Mouse (Mus musculus) heart, embryonic 12.5 days (tissue): ENCODE data around the gene Glipr1l3. TPM values are rescaled to one million over a fixed set of nuclear protein-coding genes. Genes with fewer than 3 reads are reported as not detected.
"Not testable (repeated sequence)": the region's sequence is repeated elsewhere in the genome, so short reads cannot be mapped to it uniquely, and the experiment has no call there.

Experiments
- ATAC-seq: fragments of 200-750 bp; cut with Nextera tagmentation; 2 replicates; pipeline ENCODE4 v1.8.0; 2017; ENCODE audit warnings: moderate TSS enrichment, moderate library complexity; ENCODE audit not compliant: insufficient number of reproducible peaks, low FRiP score
- H3K27ac ChIP-seq: fragments of 300-500 bp; sonication (generic); 2 replicates; pipeline ENCODE4 v1.5.1; 2016; ENCODE audit warnings: mild to moderate bottlenecking, moderate library complexity; ENCODE audit not compliant: poor library complexity, severe bottlenecking
- H3K27me3 ChIP-seq: fragments of 300-500 bp; sonication (generic); replicated peaks from 2 replicates; pipeline ENCODE4 v1.6.1; 2016; ENCODE audit warnings: mild to moderate bottlenecking, moderate library complexity
- H3K36me3 ChIP-seq: fragments of 300-500 bp; sonication (generic); 2 replicates; pipeline ENCODE4 v1.6.1; 2016; ENCODE audit warnings: mild to moderate bottlenecking, moderate library complexity
- H3K4me1 ChIP-seq: fragments of 300-500 bp; sonication (generic); replicated peaks from 2 replicates; pipeline ENCODE4 v1.6.1; 2016; ENCODE audit warnings: mild to moderate bottlenecking
- H3K4me2 ChIP-seq: fragments of 300-500 bp; sonication (generic); 2 replicates; pipeline ENCODE4 v1.6.1; 2016; ENCODE audit warnings: mild to moderate bottlenecking, moderate library complexity
- H3K4me3 ChIP-seq: fragments of 300-500 bp; sonication (generic); 2 replicates; pipeline ENCODE4 v1.5.1; 2016; ENCODE audit warnings: mild to moderate bottlenecking
- H3K9ac ChIP-seq: fragments of 300-500 bp; sonication (generic); 2 replicates; pipeline ENCODE4 v1.6.1; 2016; ENCODE audit warnings: mild to moderate bottlenecking, moderate library complexity
- H3K9me3 ChIP-seq: fragments of 300-500 bp; sonication (generic); replicated peaks from 2 replicates; pipeline ENCODE4 v1.6.1; 2016; ENCODE audit warnings: mild to moderate bottlenecking, moderate library complexity
- WGBS: fragments of 180-500 bp; shearing (Covaris S2); methylation state at CpG from one replicate; pipeline ENCODE4 v1.1.7; 2016; 5-methylcytosine and 5-hydroxymethylcytosine counted together
- polyA plus RNA-seq: library from polyadenylated mRNA; unstranded; fragments of >200 nt; fragmentation: Nextera tagmentation; extraction: Ambion mirVana; gene quantifications from 2 replicates; pipeline ENCODE4 v1.2.1, GENCODE M21; 2016

Gene Glipr1l3
- polyA plus RNA-seq, result not detected in 2 replicates

GRCm38 (mm10) chr10:112159882-112160560, at the start of gene Glipr1l3:
TSS of gene Glipr1l3 (minus strand) at chr10:112160327.
- H3K27ac ChIP-seq, H3K9me3 ChIP-seq, H3K4me3 ChIP-seq, H3K27me3 ChIP-seq, H3K9ac ChIP-seq, H3K4me1 ChIP-seq, H3K36me3 ChIP-seq: not testable (repeated sequence)
- H3K4me2 ChIP-seq, result 0 out of 2 replicates have a peak within 1 kb of the TSS, but pooled peaks have one; percentile 19
- ATAC-seq, result 0 out of 2 replicates have a peak, but pooled peaks have one; percentile 48
- 29% methylated on average over 15 of the region's 15 CpGs for WGBS

GRCm38 (mm10) chr10:112203463-112203862, 43.3 kb upstream of the Glipr1l3 start:
- Histone ChIP-seq H3K9ac (no peak overlapping the region), H3K9me3 (no peaks in the 10 kb centered on the region), H3K27ac (no peak overlapping the region), H3K27me3 (no peaks in the 10 kb centered on the region), H3K36me3 (no peaks in the 10 kb centered on the region), H3K4me2 (no peak overlapping the region), H3K4me3 (no peak overlapping the region), H3K4me1 (no peaks in the 10 kb centered on the region)
- no peak for ATAC-seq
- 59% methylated on average over 2 of the region's 2 CpGs for WGBS

GRCm38 (mm10) chr10:112193919-112194318, 33.8 kb upstream of the Glipr1l3 start:
- not testable (repeated sequence) for H3K27ac ChIP-seq, H3K9ac ChIP-seq, H3K36me3 ChIP-seq, H3K27me3 ChIP-seq, H3K4me1 ChIP-seq, H3K4me2 ChIP-seq, H3K9me3 ChIP-seq, ATAC-seq, H3K4me3 ChIP-seq
- 65% methylated on average over 2 of the region's 2 CpGs for WGBS

GRCm38 (mm10) chr10:112177027-112177426, 16.9 kb upstream of the Glipr1l3 start:
- WGBS, result 31% methylated on average over 12 of the region's 13 CpGs
- not testable (repeated sequence) for H3K27me3 ChIP-seq, H3K27ac ChIP-seq, H3K4me2 ChIP-seq, ATAC-seq, H3K4me1 ChIP-seq, H3K9me3 ChIP-seq, H3K9ac ChIP-seq, H3K36me3 ChIP-seq, H3K4me3 ChIP-seq

- H3K27me3 ChIP-seq, result no peaks in the 10 kb centered on the region
- H3K9me3 ChIP-seq, result no peaks in the 10 kb centered on the region
- peak within 1 kb of the TSS; percentile 31 for H3K4me3 ChIP-seq
- 35% methylated on average over 4 of the region's 4 CpGs for WGBS
- no peaks in the 10 kb centered on the region for H3K4me1 ChIP-seq
- H3K4me2 ChIP-seq, result peak within 1 kb of the TSS; percentile 55
- 0 out of 2 replicates have a peak, but pooled peaks have one; percentile 48 for ATAC-seq
- H3K27ac ChIP-seq, result no peak within 1 kb of the TSS
- H3K36me3 ChIP-seq, result no peaks in the 10 kb centered on the region
- H3K9ac ChIP-seq, result no peak within 1 kb of the TSS
Observed at GRCm38 (mm10) chr10:112163168-112163766, 3.1 kb upstream of the Glipr1l3 start, which contains the start of gene Caps2. TSS of gene Caps2 (plus strand) at chr10:112163621.

GRCm38 (mm10) chr10:112139834-112140233, 20.3 kb downstream of the Glipr1l3 start:
- no peak for ATAC-seq
- H3K9ac ChIP-seq, result no peak overlapping the region
- H3K27me3 ChIP-seq, result no peaks in the 10 kb centered on the region
- H3K4me1 ChIP-seq, result no peaks in the 10 kb centered on the region
- no peaks in the 10 kb centered on the region for H3K36me3 ChIP-seq
- no peak overlapping the region for H3K27ac ChIP-seq
- H3K4me2 ChIP-seq, result no peak overlapping the region
- H3K4me3 ChIP-seq, result no peak overlapping the region
- H3K9me3 ChIP-seq, result no peaks in the 10 kb centered on the region
- WGBS, result 46% methylated on average over 2 of the region's 2 CpGs

GRCm38 (mm10) chr10:112138871-112139430, 21.2 kb downstream of the Glipr1l3 start:
- Histone ChIP-seq H3K36me3 (no peaks in the 10 kb centered on the region), H3K9ac (no peak overlapping the region), H3K27me3 (no peaks in the 10 kb centered on the region), H3K9me3 (no peaks in the 10 kb centered on the region), H3K4me3 (peak overlapping the region; percentile 42), H3K4me2 (peak overlapping the region; percentile 64), H3K27ac (no peak overlapping the region), H3K4me1 (no peaks in the 10 kb centered on the region)
- ATAC-seq, result no peak
- WGBS, result 34% methylated on average over 6 of the region's 6 CpGs

GRCm38 (mm10) chr10:112138050-112138870, 21.9 kb downstream of the Glipr1l3 start:
- WGBS, result 17% methylated on average over 9 of the region's 9 CpGs
- ATAC-seq, result no peak
- no peak overlapping the region for H3K9ac ChIP-seq
- peak overlapping the region; percentile 42 for H3K4me3 ChIP-seq
- no peaks in the 10 kb centered on the region for H3K27me3 ChIP-seq
- peak overlapping the region; percentile 64 for H3K4me2 ChIP-seq
- H3K9me3 ChIP-seq, result no peaks in the 10 kb centered on the region
- H3K4me1 ChIP-seq, result no peaks in the 10 kb centered on the region
- no peak overlapping the region for H3K27ac ChIP-seq
- no peaks in the 10 kb centered on the region for H3K36me3 ChIP-seq

- no peaks in the 10 kb centered on the region for H3K27me3 ChIP-seq
- H3K4me3 ChIP-seq, result no peak overlapping the region
- H3K4me1 ChIP-seq, result no peaks in the 10 kb centered on the region
- no peak overlapping the region for H3K4me2 ChIP-seq
- no peak for ATAC-seq
- 82% methylated on average over 3 of the region's 3 CpGs for WGBS
- H3K9me3 ChIP-seq, result no peaks in the 10 kb centered on the region
- no peaks in the 10 kb centered on the region for H3K36me3 ChIP-seq
- H3K27ac ChIP-seq, result no peak overlapping the region
- no peak overlapping the region for H3K9ac ChIP-seq
Observed at GRCm38 (mm10) chr10:112132194-112132593, 27.9 kb downstream of the Glipr1l3 start.

GRCm38 (mm10) chr10:112127682-112128230, 32.4 kb downstream of the Glipr1l3 start:
- 62% methylated on average over 6 of the region's 6 CpGs for WGBS
- not testable (repeated sequence) for H3K4me3 ChIP-seq, H3K27ac ChIP-seq, H3K27me3 ChIP-seq, H3K4me1 ChIP-seq, ATAC-seq, H3K36me3 ChIP-seq, H3K4me2 ChIP-seq, H3K9ac ChIP-seq, H3K9me3 ChIP-seq

GRCm38 (mm10) chr10:112125090-112125489, 35.0 kb downstream of the Glipr1l3 start:
- not testable (repeated sequence) for ATAC-seq, H3K27me3 ChIP-seq, H3K4me2 ChIP-seq, H3K9me3 ChIP-seq, H3K9ac ChIP-seq, H3K36me3 ChIP-seq, H3K4me3 ChIP-seq, H3K4me1 ChIP-seq, H3K27ac ChIP-seq
- WGBS, result 59% methylated on average over 2 of the region's 2 CpGs
